Mouse (Mus musculus): Measurements from ENCODE around the gene Alkal2. TPM values are rescaled to one million over a fixed set of nuclear protein-coding genes. Genes with fewer than 3 reads are reported as not detected.

The Alkal2 gene
- polyA plus RNA-seq, 1 experiment from 2014 or later, result 0.47 TPM

DNA sequence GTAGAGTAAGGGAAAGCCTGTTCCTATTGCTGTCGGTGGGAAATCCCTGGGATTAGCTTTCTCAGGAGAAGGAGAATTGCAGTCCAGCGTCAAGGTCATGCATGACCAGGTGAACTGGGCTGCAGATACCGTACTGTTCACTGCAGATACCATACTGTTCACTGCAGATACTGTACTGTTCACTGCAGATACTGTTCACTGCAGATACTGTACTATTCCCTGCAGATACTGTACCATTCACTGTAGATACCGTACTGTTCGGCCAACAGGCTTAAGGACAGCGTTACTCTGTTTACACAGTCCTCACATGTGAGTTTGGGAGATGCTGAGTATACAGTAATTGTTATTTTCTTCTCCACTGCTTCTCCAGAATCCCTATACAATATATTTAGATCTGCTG lies 44.1 kb downstream of the Alkal2 start:
- Histone ChIP-seq H3K4me3 (no peak overlapping the region), H3K4me1 (no peaks in the 10 kb centered on the region), H3K4me2 (replicated peaks) (no peak overlapping the region), H3K36me3 (no peaks in the 10 kb centered on the region), H3K27me3 (no peaks in the 10 kb centered on the region), H3K9ac (replicated peaks) (no peak overlapping the region), H3K9me3 (no peaks in the 10 kb centered on the region), H3K27ac (replicated peaks) (no peak overlapping the region)
- ATAC-seq (ENCODE audit: low FRiP score, low read depth), result no peak
- 86% methylated on average over 6 of the region's 6 CpGs for WGBS

DNA sequence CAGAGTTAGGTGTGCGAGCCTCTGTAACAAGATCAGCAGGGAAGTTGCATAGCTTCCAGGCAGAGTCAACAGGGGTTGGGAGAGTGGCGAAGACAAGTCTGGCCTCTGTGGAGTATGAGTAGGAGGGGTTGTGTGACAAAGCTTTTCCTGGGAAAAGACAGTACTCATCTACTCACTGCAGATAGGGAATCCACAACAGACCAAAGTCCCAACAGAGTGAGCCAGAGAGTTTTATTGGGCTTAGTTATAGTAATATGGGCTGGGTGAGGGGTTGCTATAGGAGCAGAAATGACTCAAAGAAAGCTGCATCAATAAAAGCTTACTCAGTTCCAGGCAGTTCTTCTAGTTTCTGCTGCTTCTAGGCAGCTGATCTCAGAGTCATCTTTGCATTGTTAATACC lies 49.2 kb downstream of the Alkal2 start:
- H3K4me1 ChIP-seq, result no peaks in the 10 kb centered on the region
- no peak overlapping the region for H3K4me2 ChIP-seq (replicated peaks)
- no peak overlapping the region for H3K27ac ChIP-seq (replicated peaks)
- no peaks in the 10 kb centered on the region for H3K27me3 ChIP-seq
- no peaks in the 10 kb centered on the region for H3K9me3 ChIP-seq
- no peak for ATAC-seq (ENCODE audit: low FRiP score, low read depth)
- 84% methylated on average over 2 of the region's 2 CpGs for WGBS
- no peaks in the 10 kb centered on the region for H3K36me3 ChIP-seq
- H3K9ac ChIP-seq (replicated peaks), result no peak overlapping the region
- H3K4me3 ChIP-seq, result no peak overlapping the region

DNA sequence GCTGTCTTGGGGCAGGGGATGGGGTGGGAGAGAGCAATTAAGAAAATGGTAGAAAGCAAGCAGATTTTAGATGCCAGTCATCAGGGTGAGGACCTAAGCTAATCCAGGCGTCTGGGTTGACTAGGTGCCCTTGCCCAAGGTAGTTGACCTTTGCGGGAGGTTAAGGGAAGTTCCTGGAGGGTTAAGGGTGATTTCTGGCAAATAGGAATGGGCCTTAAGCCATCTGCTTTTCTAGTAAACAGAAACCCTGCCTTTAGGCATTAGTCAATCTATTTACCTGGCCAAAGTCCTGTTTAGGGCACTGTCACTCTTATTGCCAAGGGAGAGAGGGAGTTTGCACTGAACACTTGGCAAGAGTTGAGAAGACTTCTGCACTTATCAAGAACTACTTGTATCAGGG lies 52.8 kb downstream of the Alkal2 start:
- ATAC-seq (ENCODE audit: low FRiP score, low read depth), result no peak
- WGBS, result 83% methylated on average over 2 of the region's 2 CpGs
- H3K4me2 ChIP-seq (replicated peaks), result no peak overlapping the region
- H3K27me3 ChIP-seq, result no peaks in the 10 kb centered on the region
- H3K36me3 ChIP-seq, result peaks cover 8% of the 10 kb centered on the region; the same call in 1 of the 2 replicates
- no peaks in the 10 kb centered on the region for H3K4me1 ChIP-seq
- no peak overlapping the region for H3K4me3 ChIP-seq
- H3K9me3 ChIP-seq, result no peaks in the 10 kb centered on the region
- no peak overlapping the region for H3K27ac ChIP-seq (replicated peaks)
- no peak overlapping the region for H3K9ac ChIP-seq (replicated peaks)

Other genes with a start within 250 kb of the Alkal2 start
- gene Acp1, start 27.3 kb downstream of the Alkal2 start, polyA plus RNA-seq (2016; fragmentation: Nextera tagmentation; extraction: Ambion mirVana), result 140 and 146 TPM in 2 replicates
- 27.4 and 27.5 TPM in 2 replicates for gene Sh3yl1, start 27.3 kb downstream of the Alkal2 start, polyA plus RNA-seq (2016; fragmentation: Nextera tagmentation; extraction: Ambion mirVana)
- 0.07 and 0.08 TPM in 2 replicates for gene Fam110c, start 189.5 kb downstream of the Alkal2 start, polyA plus RNA-seq (2016; fragmentation: Nextera tagmentation; extraction: Ambion mirVana)

Measured in midbrain, embryonic 12.5 days (tissue).